Mouse (Mus musculus) adrenal gland (tissue): ENCODE data around the gene Rab37.

ENCODE experiments used
- intact Hi-C: fragments of 180-260 bp; cut with DNase I; formaldehyde crosslinking; loops from one replicate; pipeline ENCODE4 v1.15.1; 2025

The Rab37 gene

DNA sequence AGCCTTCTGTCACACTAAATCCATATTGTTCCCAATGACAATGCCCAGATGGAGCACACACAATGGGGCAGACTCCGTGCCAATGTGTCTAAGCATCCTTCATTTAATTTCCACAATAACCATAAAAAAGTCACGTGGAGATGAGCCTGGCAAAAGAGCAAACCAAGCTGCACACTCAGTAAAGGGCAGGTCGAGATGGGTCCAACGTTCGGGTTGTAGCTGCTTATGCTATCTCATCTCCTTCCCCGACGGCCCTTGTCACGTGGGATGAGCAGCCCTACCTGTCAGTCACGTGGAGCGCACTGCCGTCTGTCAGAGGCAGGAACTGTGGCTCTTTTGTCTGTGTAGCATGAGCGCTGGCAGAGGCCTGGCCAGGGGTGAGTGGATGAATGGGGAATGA lies 6.6 kb upstream of the Rab37 start:
- intact Hi-C loops, result no loop called here

DNA sequence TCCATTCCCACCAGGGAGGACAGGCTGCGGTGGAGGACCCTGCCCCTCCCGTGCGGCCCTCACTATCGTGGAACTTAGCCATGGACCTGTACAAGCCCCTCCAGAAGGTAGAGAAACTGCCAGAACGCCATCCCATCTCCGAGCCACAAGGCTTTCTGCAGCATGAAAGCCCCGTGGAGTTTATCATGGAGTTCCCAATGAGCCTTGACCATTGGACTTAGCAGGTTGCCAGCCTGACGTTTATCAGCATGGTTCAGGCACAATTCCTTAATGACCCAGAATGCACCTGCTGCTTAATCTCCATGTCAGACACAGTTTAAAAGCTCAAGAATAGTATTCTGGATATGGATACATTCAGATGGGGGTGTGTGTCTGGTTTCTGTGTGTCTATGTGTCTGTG lies 6.2 kb upstream of the Rab37 start:
- intact Hi-C loops, result no loop called here

DNA sequence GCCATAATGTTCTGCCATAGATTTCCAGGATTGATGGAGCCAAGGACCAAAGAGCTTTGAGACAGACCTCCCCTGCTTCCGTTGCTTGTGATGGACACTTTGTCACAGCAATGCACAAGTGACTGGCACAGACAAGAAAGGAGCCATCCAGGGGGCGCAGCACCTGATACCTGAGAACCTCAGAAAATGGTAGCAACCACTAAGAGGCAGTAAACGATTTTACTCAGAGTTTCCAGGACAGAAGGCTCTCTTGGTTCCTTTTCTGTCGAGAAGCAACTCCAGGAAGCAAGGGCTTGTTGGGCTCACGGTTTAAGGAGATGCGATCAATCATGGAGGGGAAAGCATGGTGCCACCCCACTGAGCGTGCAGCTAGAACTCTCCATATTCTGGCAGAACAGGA lies 5.0 kb upstream of the Rab37 start:
- intact Hi-C loops, result no loop called here

DNA sequence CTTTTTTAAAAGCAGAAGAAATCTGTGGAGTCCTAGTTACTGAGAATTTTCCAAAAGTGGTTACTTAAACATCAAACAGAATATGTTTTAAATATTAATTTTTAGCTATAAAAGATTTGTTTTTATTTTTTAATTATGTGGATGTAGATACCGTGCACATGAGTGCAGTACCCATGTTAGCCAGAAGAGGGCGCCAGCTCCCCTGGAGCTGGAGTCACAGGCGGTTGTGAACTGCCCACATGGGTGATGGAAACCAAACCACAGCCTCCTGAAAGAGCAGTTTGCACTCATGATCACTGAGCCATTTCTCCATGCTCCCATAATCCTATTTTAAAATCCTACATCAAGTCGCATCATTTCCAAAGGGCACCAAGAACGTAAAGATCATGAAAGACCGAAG lies 1.4 kb upstream of the Rab37 start:
- intact Hi-C loops, result no loop called here

DNA sequence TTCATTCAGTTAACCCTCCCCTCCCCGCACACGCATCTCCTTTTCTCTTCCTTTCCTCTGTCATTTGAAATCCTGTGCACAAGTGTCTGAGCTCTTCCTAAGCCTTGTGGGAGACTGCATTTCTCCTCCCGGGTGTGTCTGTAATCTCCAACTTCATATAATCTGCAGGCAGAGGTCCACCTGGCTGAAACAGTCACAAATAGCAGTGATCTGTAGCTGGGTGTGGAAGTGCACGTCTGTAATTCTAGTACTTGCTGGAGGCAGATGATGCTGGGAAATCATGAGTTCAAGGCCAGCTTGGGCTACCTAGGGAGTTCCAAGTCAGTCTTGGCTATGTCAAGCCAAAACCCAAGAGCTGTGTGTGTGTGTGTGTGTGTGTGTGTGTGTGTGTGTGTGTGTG lies 909 bp downstream of the Rab37 start:
- intact Hi-C loops, result no loop called here

DNA sequence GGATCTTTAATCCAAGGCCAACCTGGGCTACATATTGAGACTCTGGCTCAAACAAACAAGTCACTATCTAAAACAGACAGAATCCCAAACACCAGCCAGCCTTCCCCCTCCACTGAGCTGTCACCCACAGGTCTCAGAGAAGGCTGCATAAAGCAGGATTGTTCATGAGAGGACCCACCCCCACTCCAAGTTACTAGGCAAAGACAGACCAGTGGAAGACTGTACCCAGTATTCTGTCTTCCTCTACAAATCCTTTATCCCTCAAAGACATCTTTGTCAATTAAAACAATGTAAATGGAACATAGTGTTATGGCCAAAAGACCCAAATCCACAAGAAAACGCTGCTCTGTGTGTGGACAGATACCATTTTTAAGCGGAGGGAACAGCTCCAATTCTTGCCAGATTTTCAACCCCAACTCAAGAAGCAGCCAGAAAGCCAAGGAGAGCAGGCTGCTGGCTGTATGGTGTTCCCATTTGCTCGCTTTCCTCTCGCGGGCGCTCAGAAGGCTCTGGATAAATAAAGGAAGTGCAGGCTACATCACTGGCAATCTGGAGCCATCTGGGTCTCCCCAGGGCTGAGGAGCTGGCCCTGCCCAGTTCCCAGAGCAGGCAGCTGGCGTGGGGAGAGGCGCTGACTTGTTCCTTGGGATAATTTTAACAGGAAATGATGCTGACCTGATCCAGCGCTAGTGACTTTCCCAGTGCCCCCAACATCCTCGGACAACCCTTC lies 7.1 kb downstream of the Rab37 start:
- intact Hi-C loops, result no loop called here

DNA sequence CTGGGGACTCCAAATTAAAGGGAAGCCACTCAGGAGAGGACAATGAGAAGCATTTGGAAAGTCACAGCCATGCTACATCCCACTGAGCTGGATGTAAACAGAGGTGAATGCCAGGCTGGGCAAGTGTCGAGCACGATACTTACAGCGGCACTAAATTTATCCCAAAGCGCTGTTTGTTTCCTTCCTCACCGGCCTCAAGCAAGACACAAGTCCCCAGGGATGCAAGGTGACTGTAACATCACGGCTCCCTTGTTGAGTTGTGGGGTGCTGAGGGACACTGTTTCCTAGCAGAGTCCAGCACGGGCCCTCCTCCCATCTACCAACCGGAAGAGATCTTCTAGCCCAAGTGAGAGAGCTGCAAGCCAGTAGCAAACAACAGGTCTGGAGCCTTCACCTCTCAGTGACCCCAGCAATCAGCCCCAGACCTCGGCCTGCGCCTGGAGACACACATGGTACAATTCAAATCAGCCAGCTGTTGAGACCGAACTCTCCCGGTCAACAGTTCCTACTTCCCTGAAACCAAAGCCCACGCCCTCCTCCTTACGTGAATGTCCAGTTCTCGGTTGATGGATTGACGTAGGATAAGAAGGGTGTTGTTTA lies 8.1 kb downstream of the Rab37 start:
- intact Hi-C loops, result no loop called here

DNA sequence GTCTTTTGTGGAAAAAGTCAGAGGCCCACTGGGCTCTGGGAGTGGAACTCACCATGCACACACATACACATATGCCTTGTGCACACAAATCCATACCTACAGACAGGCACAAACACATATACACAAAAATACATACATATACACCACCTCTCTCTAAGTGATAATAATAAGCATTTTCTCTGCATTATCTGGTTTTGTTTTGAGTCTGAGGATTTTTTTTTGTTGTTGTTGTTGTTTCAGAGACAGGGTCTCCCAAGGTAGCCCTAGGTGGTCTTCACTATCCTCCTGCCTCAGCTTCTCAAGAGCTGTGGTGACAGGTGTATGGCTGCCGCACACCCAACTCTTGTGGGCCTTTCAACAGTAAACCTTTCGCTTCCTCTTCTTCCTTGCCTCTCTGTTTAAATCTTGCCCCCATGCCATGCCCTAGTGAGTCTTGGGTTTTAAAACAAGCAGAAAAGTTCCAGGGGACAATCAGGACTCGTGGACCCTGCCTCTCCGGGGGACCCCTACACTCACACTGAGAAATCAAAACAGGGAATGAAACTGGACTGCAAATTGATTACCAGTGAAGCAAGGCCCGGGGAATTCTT lies 8.9 kb downstream of the Rab37 start:
- intact Hi-C loops, result no loop called here

DNA sequence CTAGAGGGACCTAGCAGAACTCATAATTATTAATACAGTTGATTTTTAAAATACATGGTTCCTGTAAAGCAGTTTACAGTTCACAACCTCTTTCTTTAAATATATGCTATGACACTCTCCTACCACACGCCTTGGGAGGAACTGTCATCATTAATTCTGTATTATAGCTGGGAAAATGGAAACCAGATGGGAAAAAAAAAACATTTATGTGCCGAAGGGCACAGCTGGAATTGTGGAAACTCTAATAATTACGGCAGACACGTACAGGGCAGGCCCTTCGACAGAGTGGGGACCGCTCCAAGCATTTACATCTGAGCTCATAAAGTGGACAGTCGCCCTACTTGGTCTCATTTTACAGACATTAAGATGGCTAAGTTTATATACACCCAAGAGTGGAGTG lies 9.5 kb downstream of the Rab37 start:
- intact Hi-C loops, result no loop called here

DNA sequence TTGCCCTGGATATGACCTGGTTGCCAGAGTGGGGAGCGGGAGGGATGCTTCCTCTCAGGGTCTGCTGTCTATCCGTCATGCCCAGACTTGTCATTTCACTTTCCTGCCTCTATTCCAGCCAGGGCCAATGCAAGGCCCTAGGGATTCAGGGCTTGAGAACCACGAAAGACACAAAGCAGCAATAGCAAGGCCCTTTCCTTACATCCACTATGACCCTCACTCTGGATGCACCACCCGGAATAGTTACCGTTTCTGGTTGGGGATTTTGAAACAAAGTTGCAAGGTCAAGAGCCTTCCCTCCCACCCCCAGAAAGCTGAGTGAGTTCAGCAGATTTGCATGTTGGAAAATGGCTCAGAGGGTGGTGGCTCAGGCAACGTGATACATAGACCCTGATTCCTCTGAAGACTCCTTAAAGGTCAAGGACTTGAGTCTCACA lies 10.4 kb downstream of the Rab37 start:
- intact Hi-C loops, result no loop called here

DNA sequence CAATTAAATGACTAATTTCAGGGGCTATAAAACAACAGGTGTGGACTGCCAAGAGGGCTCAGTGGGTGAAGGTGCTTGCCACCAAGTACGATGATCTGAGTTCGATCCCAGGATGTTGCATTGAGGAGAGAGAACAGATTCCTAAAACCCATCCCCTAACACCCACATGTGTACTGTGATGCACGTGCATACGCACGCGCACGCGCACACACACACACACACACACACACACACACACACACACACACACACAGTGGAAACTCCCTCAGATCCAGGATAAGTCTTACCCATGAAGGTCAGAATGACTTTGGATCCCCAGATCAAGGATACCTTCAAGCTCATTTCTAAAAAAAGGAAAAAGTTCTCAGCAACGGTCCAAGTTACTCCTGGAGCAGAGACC lies 10.9 kb downstream of the Rab37 start:
- intact Hi-C loops, result no loop called here

DNA sequence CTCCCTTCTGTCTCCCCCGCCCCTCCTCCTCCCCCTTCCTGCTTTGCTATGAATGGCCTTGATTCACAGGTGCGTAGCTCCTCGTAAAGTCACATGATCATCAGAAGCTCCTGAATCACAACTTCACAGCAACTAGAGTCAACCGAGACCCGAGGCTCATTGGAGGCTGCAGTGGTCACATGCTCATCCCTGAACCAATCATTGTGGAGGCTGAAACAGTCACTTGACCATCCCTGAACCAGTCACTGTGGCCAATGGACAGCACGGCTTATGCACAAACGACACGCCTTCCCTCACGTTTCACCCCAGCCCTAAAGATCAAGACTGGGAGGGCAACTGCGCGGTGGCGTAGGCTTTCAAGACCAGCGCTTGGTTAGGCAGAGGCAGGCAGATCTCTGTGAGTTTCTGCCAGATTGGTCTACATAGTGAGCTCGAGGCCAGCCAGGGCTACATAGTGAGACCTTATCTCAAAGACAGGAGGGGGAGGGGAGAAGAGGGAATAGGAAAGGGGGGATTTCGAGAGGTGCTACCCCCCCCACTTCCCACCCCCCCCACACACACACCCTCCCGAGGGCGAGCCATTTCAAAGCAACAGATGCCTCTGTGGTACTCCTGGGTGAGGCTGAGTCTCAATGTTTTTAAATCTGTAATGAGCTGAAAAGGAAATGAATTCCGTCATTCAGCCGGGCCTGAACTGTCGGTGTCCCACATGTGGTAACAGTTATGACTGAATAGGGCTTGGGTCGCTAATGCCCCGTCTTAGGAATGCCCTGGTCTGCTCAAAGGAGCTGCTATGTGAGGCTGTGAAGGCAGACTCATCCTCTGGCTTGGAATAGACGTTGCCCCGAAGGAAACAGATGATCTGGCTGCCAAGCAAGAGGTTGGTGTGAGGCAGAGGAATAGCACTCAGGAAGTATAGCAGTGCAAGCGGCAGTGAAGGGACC lies 12.5 kb downstream of the Rab37 start:
- intact Hi-C loops, result no loop called here

DNA sequence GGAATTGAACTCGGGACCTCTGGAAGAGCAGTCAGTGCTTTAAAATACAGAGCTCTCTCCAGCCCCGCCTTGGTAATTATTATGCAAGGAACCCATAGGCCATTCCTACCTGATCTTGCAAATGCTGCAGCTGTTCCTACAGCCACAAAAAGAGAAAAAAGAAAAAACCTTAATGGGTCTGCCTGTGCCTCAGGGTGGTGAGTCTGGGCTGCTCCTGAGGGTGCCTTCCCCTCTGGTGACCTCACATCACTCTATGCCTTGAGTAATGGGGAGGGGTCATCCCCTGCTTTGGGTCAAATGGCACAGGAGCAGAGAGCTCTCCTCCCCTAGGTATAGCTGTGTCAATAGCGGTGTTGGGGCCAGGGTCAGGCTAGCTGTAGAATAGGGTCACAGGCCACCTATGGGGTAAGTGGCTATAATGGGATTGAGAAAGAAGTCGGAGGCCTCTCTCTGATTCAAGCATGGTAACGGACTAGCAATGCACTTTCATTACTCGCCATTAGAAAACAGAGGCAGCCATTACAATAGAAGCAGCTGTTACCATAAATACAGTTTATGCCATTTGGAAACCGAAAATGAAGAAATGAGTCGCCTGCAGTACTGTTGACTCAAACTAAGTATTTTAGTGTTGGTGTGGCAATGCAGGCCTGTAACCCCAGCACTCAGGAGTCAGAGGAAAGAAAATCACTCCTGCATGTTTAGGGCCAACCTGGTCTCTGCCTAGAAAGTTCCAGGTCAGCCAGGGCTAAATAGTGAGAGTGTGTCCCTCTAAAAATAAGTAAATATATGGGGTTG lies 13.7 kb downstream of the Rab37 start:
- intact Hi-C loops, result no loop called here

DNA sequence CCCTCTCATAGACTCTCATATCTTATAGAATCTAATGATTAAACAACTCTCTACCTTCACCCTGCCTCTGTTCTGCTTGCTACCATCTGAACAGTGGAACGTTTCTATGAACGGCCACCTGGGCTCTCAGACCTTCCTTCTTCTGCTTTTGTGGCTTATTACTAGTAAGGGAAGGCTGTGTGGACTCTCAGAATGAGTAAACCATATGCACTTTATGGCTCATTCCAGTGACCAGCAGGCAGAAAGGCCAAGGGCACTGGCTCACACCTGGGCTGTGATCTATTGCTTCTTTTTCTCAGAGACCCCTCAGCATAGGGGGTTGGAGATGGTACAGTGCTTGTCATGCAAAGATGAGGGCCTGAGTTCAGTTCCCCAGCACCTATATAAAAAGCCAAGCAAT lies 15.4 kb downstream of the Rab37 start:
- intact Hi-C loops, result no loop called here

DNA sequence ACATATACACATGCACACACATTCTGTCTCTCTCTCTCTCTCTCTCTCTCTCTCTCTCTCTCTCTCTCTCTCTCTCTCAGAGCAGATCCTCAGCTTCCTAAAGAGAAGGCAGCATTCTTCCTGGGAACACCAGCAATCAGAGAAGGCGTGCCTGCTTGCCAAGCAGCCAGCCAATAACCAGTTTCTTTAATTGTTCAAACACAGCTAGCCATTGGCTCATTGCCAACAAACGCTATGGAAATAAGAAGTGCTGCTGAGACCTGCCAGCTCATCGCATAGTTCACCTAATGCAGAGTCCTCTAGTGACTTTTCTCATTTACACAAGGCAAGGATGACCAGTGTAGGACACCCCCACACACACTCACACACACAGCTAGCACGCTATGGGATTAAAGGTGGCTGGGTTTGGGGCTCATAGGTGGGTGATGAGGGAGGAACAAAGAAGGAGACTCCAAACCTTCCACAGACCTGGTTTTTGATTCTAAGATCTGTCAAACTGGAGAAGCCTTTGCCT lies 16.2 kb downstream of the Rab37 start:
- intact Hi-C loops, result no loop called here

DNA sequence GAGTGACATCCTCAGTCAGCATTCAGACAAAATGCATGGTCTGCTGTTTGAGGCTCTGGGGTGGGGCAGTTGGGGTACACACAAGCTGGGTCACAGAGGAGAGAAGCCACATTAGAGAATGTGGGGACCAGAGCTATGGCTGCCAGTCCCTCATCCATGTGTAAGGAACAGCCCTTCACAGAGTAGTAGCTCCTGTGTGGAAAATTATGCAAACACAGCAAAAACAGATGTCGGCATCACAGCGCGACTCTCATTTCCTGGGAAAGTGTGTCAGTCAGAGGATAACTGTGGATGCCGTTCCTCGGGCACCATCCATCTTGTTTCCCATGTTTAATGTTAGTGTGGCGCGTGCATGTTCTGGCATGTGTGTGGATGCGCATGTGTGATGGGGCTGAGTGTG lies 16.9 kb downstream of the Rab37 start:
- intact Hi-C loops, result no loop called here

DNA sequence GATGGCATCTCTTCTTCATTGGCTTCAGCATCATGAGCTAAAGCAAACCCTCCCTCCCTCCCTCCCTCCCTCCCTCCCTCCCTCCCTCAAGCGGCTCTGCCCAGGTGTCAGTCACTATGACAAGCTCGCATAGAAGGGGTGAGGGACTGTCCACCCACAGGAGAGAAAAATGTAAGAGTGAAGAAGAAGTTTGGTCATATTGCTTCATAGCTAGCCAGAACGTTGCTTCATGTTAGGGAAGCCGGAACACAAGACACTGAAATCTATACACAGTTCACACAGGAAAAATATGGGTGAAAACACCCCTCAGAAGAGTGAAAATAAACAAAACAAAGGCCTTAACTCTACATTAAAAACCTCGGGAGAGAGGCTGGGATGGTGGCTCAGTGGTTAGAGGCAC lies 19.0 kb downstream of the Rab37 start:
- intact Hi-C loops, result no loop called here

DNA sequence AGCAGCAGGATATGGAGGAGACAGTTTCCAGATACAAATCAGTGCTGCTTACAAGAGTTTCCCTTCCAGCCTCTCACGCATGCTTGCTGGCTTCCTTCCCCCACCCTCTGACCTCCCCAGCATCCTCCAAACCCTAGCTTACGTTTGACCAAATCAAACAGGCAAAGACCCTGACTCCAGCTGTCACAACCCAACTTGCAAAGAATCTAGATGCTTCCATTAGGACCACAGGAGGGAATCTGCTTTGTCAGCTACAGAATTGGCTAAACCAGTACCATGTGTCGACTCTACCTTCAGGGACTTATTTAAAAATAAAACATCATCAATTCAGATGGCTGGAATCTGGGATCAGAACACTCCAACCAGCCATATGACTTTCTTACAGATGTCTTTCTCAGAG lies 21.0 kb downstream of the Rab37 start:
- intact Hi-C loops, result no loop called here

DNA sequence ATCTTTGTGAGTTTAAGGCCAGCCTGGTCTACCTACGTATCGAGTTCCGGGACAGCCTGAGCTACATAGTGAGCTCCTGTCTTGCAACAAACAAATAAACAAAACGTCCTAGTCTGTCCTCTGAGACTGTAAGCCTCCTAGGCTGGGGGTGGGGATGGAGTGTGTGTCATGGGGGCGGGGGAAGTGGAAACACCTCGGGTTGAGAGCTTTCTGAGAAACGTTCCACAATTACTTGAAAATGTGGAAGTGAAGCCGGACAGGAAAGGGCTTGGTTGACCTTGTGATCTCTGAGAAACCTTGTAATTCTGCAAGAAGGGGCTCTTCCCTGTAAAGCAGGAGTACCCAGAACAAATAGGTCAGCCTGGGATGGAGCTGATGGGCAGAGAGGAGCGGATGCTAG lies 28.2 kb downstream of the Rab37 start:
- intact Hi-C loops, result no loop called here

DNA sequence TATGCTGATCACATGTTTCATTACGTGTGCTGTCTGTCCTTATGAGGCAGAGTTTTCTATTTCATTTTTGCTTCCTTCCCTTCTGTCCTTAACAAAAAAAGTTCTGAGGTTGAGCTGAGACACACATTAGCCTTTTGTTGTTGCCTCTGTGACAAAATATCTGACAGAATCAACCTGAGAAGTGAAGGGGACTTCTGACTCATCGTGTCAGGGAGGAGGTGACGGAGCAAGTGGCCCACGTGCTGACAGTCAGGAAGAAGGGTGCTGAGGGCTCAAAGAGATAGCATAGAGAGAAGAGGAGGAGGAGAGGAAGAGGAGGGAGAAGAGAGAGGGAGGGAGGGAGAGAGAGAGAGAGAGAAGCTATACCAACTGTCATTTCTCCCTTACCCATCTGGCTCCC lies 37.3 kb downstream of the Rab37 start:
- intact Hi-C loops, result no loop called here
